Mouse (Mus musculus) liver, embryonic 14.5 days (tissue): ENCODE measurements around the gene Abhd17c.

Experiments used
- CTCF ChIP-seq: IDR thresholded peaks from 2 replicates; pipeline ENCODE4 v1.5.1; 2016; ENCODE audit warnings: antibody characterized with exemption, low read depth, control low read depth
- EP300 ChIP-seq: IDR thresholded peaks from 2 replicates; pipeline ENCODE4 v1.6.1; 2016; ENCODE audit warnings: antibody characterized with exemption, low read depth

DNA sequence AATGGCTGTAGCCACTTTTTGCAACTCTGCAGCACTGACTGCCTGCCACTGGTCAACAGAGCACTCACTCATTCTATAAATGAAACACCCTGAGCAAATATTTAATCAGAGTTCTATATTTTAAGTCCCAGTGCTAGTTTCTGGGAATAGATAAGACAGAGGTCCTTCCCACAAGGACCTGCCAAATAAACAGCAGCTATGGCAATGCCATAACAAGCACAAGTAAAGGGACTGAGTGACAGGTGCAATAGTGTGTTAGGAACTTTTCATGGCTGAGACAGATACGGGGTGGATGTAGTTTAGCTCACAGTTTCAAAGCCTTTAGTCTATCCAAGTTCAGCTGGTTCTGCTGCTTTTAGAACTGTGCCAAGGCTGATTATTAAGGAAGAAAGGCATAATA, 3.9 kb downstream of the Abhd17c start:
- TF ChIP-seq CTCF (no peak), EP300 (no peak)
